Mouse (Mus musculus) midbrain, postnatal 0 days (tissue): Measurements from ENCODE around the gene Baz1b. TPM values are rescaled to one million over a fixed set of nuclear protein-coding genes. Genes with fewer than 3 reads are reported as not detected.

ENCODE experiments used
- ATAC-seq: fragments of 200-750 bp; cut with Nextera tagmentation; 2 replicates; pipeline ENCODE4 v1.8.0; 2017; ENCODE audit warnings: moderate number of reproducible peaks, mild to moderate bottlenecking, moderate TSS enrichment, moderate library complexity; ENCODE audit not compliant: low FRiP score
- DNase-seq: peaks from one replicate; pipeline ENCODE4 v3.0.0-alpha.2; 2015; ENCODE audit warnings: low spot score
- H3K27ac ChIP-seq: fragments of 300-500 bp; sonication (generic); 2 replicates; pipeline ENCODE4 v1.5.1; 2014; ENCODE audit warnings: low read depth, mild to moderate bottlenecking, low read length, mixed read lengths
- H3K27me3 ChIP-seq: fragments of 300-500 bp; sonication (generic); 2 replicates; pipeline ENCODE4 v1.6.1; 2014; ENCODE audit warnings: low read length, control low read depth, mixed read lengths; ENCODE audit not compliant: insufficient read depth
- H3K36me3 ChIP-seq: fragments of 300-500 bp; sonication (generic); 2 replicates; pipeline ENCODE4 v1.6.1; 2014; ENCODE audit warnings: low read length, control low read depth, mixed read lengths; ENCODE audit not compliant: insufficient read depth
- H3K4me1 ChIP-seq: fragments of 300-500 bp; sonication (generic); 2 replicates; pipeline ENCODE4 v1.6.1; 2014; ENCODE audit warnings: mild to moderate bottlenecking, control low read depth, antibody characterized with exemption, low read length, mixed read lengths; ENCODE audit not compliant: insufficient read depth
- H3K4me2 ChIP-seq: fragments of 300-500 bp; sonication (generic); 2 replicates; pipeline ENCODE4 v1.6.1; 2014; ENCODE audit warnings: low read depth, mild to moderate bottlenecking, low read length, mixed read lengths; ENCODE audit not compliant: poor library complexity, severe bottlenecking
- H3K4me3 ChIP-seq: fragments of 300-500 bp; sonication (generic); 2 replicates; pipeline ENCODE4 v1.5.1; 2014; ENCODE audit warnings: low read depth, mild to moderate bottlenecking, low read length, moderate library complexity
- H3K9ac ChIP-seq: fragments of 300-500 bp; sonication (generic); replicated peaks from 2 replicates; pipeline ENCODE4 v1.6.1; 2014; ENCODE audit warnings: mild to moderate bottlenecking, low read length, moderate library complexity, mixed read lengths; ENCODE audit not compliant: poor library complexity, severe bottlenecking
- H3K9me3 ChIP-seq: fragments of 300-500 bp; sonication (generic); 2 replicates; pipeline ENCODE4 v1.6.1; 2016; ENCODE audit warnings: low read length, control low read depth
- CTCF ChIP-seq: IDR thresholded peaks from 2 replicates; pipeline ENCODE4 v1.5.1; 2016; ENCODE audit warnings: antibody characterized with exemption, mild to moderate bottlenecking
- WGBS: fragments of 180-500 bp; shearing (Covaris S2); extraction: QIAGEN DNeasy Blood & Tissue Kit; methylation state at CpG from one replicate; pipeline ENCODE4 v1.1.7; 2014; 5-methylcytosine and 5-hydroxymethylcytosine counted together
- polyA plus RNA-seq: library from polyadenylated mRNA; unstranded; fragments of >200 nt; fragmentation: Nextera tagmentation; extraction: Ambion mirVana; gene quantifications from 2 replicates; pipeline ENCODE4 v1.2.1, GENCODE M21; 2015
- total RNA-seq: library from RNA; depleted of rRNA; stranded (reverse); fragments of >200 nt; gene quantifications from 2 replicates; pipeline ENCODE4 v1.2.3, GENCODE M21; 2014

Baz1b gene
- total and polyA plus RNA-seq, 2 experiments from 2014 or later: 12.5 to 33.4 TPM

DNA sequence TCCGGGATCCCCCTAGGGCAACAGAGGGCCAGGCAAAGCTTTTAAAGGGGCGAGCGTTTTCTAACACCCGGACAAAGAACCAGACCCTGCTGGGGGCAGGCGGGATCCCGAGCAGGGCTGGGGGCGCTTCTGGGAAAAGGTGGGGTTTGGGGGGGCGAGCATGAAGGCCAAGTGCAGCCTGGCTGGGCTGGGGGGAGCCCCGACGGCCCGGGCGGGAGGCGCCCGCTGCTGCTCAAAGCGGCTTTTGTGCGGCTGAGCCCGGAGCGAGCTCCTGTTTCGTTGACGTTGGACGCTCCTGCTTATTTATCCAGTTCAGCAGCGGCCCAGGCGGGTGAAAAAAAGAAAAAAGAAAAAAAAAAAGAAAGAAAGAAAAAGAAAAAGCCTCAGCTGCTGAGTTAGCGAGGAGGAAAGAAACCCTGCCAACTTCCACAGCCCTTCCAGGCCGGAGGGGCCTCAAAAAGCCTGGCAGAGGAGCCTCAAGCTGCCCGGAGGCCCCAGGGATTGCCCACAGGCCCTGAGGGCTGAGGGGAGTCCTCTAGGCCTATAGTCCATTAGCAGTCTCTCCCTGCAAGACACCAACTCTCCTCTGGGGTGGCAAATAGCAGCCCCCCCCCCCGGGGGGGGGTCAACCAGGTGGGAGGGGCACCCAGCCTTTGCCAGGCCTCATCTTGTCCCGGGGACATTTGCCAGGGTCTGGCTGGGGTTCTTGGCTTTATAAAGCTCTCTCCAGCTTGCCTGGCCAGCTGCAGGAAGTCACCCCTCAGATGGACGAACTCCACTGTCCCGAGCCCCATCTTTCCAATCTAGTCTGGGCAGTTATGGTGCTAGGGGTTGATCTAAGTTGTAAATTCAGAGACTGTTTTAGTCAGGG, 71.5 kb downstream of the Baz1b start:
- no peaks in the 10 kb centered on the region for H3K27me3 ChIP-seq
- WGBS: 5% methylated on average over 30 of the region's 30 CpGs
- peak overlapping the region; percentile 57 for H3K9ac ChIP-seq
- ATAC-seq (peak; percentile 45), DNase-seq (peak; percentile 85)
- no peaks in the 10 kb centered on the region for H3K9me3 ChIP-seq
- no peak for TF ChIP-seq CTCF
- H3K4me1 ChIP-seq: no peaks in the 10 kb centered on the region
- H3K4me3 ChIP-seq: peak overlapping the region; percentile 31
- no peaks in the 10 kb centered on the region for H3K36me3 ChIP-seq
- H3K4me2 ChIP-seq: peak overlapping the region; percentile 48
- H3K27ac ChIP-seq: peak overlapping the region; percentile 64

DNA sequence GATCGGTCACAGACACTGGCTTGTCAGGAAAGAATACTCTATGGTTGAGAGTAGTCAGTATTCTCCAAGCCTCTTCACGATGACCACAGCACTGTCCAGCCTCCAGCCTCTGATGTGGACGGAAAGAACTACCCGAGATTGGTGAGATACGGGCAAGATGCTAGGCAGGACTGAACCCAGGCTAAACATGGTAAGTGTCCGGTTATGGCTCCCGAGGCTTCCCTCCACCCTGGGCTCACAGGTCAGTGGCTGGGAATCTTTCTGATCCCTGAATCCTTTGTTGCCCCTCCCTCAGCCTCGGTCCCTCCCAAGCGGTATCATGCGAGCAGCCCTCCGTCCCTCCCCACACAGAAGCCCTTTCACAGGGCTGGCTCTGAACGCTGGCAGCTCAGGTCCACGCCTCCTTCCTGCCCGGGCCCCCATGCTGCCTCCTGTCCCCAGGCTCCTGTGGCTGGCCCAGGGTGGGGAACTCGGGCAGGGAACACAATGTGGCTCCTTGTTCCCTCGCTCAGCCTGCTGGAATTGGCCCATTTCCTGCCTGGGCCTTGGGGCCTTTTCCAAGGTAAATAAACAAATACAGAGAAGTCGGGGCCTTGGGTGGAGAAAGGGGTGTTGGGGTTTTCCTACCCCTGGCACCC, 76.9 kb downstream of the Baz1b start:
- no peaks in the 10 kb centered on the region for H3K4me1 ChIP-seq
- no peak overlapping the region for H3K9ac ChIP-seq
- H3K9me3 ChIP-seq: no peaks in the 10 kb centered on the region
- 17% methylated on average over 17 of the region's 17 CpGs for WGBS
- H3K27me3 ChIP-seq: no peaks in the 10 kb centered on the region
- H3K4me3 ChIP-seq: no peak overlapping the region
- DNase-seq (peak; percentile 74), ATAC-seq (peak; percentile 81)
- no peaks in the 10 kb centered on the region for H3K36me3 ChIP-seq
- TF ChIP-seq CTCF: no peak
- peak overlapping the region; percentile 20; the same call in 1 of the 2 replicates for H3K27ac ChIP-seq
- no peak overlapping the region for H3K4me2 ChIP-seq

DNA sequence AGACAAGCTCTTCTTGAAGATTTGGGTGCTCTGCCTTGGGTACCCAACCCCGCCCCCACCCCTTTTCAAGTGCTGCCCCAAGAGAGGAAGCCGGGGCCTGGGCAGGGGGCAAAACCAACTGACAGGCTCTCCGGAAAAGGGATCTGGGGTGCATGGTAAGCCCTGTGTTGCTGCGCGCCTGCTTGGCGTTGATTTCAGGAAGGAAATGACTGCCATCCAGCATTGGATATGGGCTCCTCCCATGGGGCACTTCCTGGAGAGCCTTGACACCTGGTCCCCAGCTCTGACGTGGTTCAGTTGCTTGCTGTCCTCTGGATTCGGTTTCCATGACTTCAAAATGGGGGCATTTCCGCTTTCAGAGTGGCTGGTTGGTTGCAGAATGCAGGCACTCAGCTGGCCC, 77.5 kb downstream of the Baz1b start:
- H3K4me1 ChIP-seq: no peaks in the 10 kb centered on the region
- WGBS: 48% methylated on average over 9 of the region's 9 CpGs

DNA sequence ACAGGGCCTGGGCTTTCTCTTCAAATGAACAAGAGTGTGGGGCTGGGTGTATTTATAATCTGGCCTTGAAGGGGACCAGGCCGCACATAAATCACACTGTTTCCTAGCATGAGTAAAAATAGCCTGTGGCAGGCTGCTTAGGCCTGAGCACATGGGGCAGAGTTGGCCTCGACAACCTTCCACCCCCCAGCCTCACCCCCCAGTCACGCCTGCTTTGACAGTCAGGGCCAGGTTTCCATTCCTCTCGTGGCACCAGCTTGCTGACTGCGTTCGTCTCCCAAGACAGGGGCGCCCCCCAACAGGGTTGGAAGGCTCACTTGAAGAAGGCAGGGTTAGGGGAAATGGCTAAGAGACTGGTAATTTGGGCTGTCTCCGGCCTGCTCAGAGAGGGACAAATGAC, 82.4 kb downstream of the Baz1b start:
- no peak overlapping the region for H3K27ac ChIP-seq
- ATAC-seq (no peak), DNase-seq (no peak)
- H3K9ac ChIP-seq: no peak overlapping the region
- TF ChIP-seq CTCF: no peak
- H3K27me3 ChIP-seq: no peaks in the 10 kb centered on the region
- no peak overlapping the region for H3K4me2 ChIP-seq
- H3K36me3 ChIP-seq: no peaks in the 10 kb centered on the region
- WGBS: 84% methylated on average over 8 of the region's 8 CpGs
- no peaks in the 10 kb centered on the region for H3K4me1 ChIP-seq
- no peaks in the 10 kb centered on the region for H3K9me3 ChIP-seq
- no peak overlapping the region for H3K4me3 ChIP-seq

More for the DNA sequence above, 77.5 kb downstream of the Baz1b start:
- ATAC-seq (peak; percentile 52; the same call in 1 of the 2 replicates), DNase-seq (no peak)
- Histone ChIP-seq H3K27ac (peak overlapping the region; percentile 20; the same call in 1 of the 2 replicates), H3K9ac (no peak overlapping the region), H3K4me3 (no peak overlapping the region), H3K27me3 (no peaks in the 10 kb centered on the region), H3K9me3 (no peaks in the 10 kb centered on the region), H3K4me2 (no peak overlapping the region), H3K36me3 (no peaks in the 10 kb centered on the region)
- TF ChIP-seq CTCF: no peak

DNA sequence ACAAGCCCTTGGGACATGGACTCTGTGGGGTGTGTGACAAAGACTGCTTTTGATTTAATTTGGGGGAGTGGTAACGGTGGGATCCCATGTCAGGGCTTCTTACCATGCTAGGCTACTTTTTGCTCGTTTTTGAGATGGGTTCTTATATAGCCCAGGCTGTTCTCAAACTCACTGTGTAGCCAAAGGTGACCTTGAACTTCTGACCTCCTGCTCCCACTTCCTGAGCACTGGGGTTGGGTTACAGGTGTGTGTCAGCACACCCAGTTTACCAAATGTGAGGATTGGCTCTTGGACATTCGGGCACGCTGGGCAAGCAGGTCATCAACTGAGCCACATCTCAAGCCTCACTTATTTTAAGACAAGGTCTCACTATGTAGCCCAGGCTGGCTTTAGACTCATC, 83.3 kb downstream of the Baz1b start:
- H3K27me3 ChIP-seq: no peaks in the 10 kb centered on the region
- ATAC-seq (no peak), DNase-seq (no peak)
- no peaks in the 10 kb centered on the region for H3K4me1 ChIP-seq
- TF ChIP-seq CTCF: no peak
- no peaks in the 10 kb centered on the region for H3K36me3 ChIP-seq
- H3K4me3 ChIP-seq: no peak overlapping the region
- H3K4me2 ChIP-seq: no peak overlapping the region
- H3K9ac ChIP-seq: no peak overlapping the region
- WGBS: 87% methylated on average over 4 of the region's 4 CpGs
- H3K9me3 ChIP-seq: no peaks in the 10 kb centered on the region
- no peak overlapping the region for H3K27ac ChIP-seq

DNA sequence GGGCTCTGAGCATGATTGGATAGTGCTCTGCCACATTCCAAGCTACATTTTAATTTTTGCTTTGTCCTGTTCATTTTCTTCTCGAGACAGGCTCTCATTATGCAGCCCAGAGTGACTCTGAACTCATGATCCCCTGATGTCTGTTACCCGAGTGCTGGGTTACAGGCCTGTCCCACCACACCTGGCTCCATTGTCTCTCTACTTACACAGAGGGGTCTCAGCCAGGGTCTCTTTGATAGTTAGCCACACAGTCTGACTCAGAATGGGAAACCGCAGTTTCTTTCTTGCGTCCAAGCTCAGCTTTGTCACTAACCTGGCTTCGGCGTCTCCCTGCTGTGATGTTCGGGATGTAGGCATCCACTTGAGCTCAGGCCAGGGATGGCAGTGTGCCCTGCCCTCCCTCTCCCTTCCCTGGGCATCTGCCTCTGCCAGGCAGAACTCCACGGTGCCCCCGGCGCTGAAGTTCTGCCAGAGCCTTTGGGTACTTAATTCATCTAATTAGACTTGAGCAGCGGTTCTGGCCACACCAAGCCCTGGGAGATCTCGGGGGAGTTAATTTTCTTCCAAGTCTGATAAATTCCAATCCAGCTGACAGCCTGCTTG, 84.6 kb downstream of the Baz1b start:
- no peak overlapping the region for H3K9ac ChIP-seq
- TF ChIP-seq CTCF: no peak
- no peak overlapping the region for H3K27ac ChIP-seq
- no peak overlapping the region for H3K4me3 ChIP-seq
- H3K9me3 ChIP-seq: no peaks in the 10 kb centered on the region
- no peaks in the 10 kb centered on the region for H3K27me3 ChIP-seq
- peak; percentile 68; the same call in 1 of the 2 replicates for ATAC-seq
- no peak overlapping the region for H3K4me2 ChIP-seq
- no peaks in the 10 kb centered on the region for H3K4me1 ChIP-seq
- DNase-seq: peak; percentile 91
- no peaks in the 10 kb centered on the region for H3K36me3 ChIP-seq
- 32% methylated on average over 12 of the region's 12 CpGs for WGBS
